In genomic region chr1:43827763-43828194, GRCm38 (mm10) we compare ENCODE assay signal across 8 mouse cellular contexts. TPM values are rescaled to one million over a fixed set of nuclear protein-coding genes. Genes with fewer than 3 reads are reported as not detected.
DNase-seq lines count a peak whose midpoint lies in the region; ATAC-seq lines count a peak whose summit lies in the region.

TSS of gene Uxs1 (minus strand) at chr1:43827800.

- no peaks in the 10 kb centered on the region for H3K27me3 ChIP-seq in lung, embryonic 16.5 days (ENCODE audit: control insufficient read depth, insufficient read depth, low read depth, low read length)

- H3K27ac ChIP-seq in lung, embryonic 16.5 days (ENCODE audit: low read length), result peak within 1 kb of the TSS; percentile 83

- peak within 1 kb of the TSS; percentile 92 for H3K9ac ChIP-seq in lung, embryonic 16.5 days (ENCODE audit: low read length)

- H3K4me1 ChIP-seq in lung, embryonic 16.5 days (replicated peaks; ENCODE audit: control insufficient read depth, insufficient read depth, low read length), result peaks cover 6% of the 10 kb centered on the region

- DNase-seq in MEL-GATA-1-ER (ENCODE audit: extremely low read depth, low read depth), result peak; percentile 95
- peak; percentile 99 for DNase-seq in cerebellum, adult 8-10 months
- DNase-seq in forelimb bud, embryonic 11.5 days (ENCODE audit: low read depth, low spot score), result peak; percentile 100
- DNase-seq in layer of hippocampus, adult 9-10 months (ENCODE audit: low spot score), result peak; percentile 94
- DNase-seq in ovary, postnatal 10 days (ENCODE audit: low spot score), result peak; percentile 86
- peak; percentile 98 to 99 for DNase-seq in thymus, postnatal 10 days (ENCODE audit: low spot score in 2 of 2)

- peak within 1 kb of the TSS; percentile 88 for H3K4me2 ChIP-seq in lung, embryonic 16.5 days (ENCODE audit: low read depth, low read length)

- under 1% methylated on average over 39 of the region's 41 CpGs for WGBS in lung, embryonic 16.5 days

- H3K4me3 ChIP-seq in lung, embryonic 16.5 days (ENCODE audit: low read length), result peak within 1 kb of the TSS; percentile 91

- ATAC-seq in hematopoietic stem cell, adult 5-6 weeks (replicated peaks in 1 of 2; ENCODE audit: insufficient read depth in 1 of 2, low FRiP score in 2 of 2, low TSS enrichment in 1 of 2, low read depth in 1 of 2, poor library complexity in 2 of 2, severe bottlenecking in 2 of 2), result peak; percentile 91 to 93
- ATAC-seq in lung, embryonic 16.5 days (ENCODE audit: low read depth), result peak; percentile 99

- H3K36me3 ChIP-seq in lung, embryonic 16.5 days (ENCODE audit: control insufficient read depth, insufficient read depth, low read length), result no peaks in the 10 kb centered on the region

- H3K9me3 ChIP-seq in lung, embryonic 16.5 days (ENCODE audit: control insufficient read depth, low read length), result no peaks in the 10 kb centered on the region

RNA-seq across cellular contexts. Expression of gene Uxs1, which starts in this region (rescaled TPM):
- 27.6 and 43.6 TPM in 2 replicates for total RNA-seq in hematopoietic stem cell, adult 5-6 weeks (2017)
- 25.6 and 28.6 TPM in 2 replicates for polyA plus RNA-seq in lung, embryonic 16.5 days (2015; fragmentation: Nextera tagmentation; extraction: Ambion mirVana)

Comparison
In these comparisons a context has a peak if more than half of its experiments do, and no peak if none do; other contexts are left out.
1. Peak in every context shown above with its lines: DNase-seq, ATAC-seq, H3K4me3 ChIP-seq and H3K27ac ChIP-seq.